Mouse (Mus musculus) adrenal gland, postnatal 25 days (tissue): ENCODE measurements at regions not wholly inside any gene's neighbourhood (a gene's known extent, or its start where the extent isn't known, plus 50 kb on each side); places are given as distances from the start of the nearest gene placed in this dataset.

Experiments
- DNase-seq: peaks from one replicate; pipeline ENCODE4 v3.0.0; 2021; ENCODE audit warnings: mixed read lengths

- no peak for DNase-seq
Measured at GRCm38 (mm10) chr13:72947374-72948165, 312.7 kb upstream of the Irx4 start.

DNA sequence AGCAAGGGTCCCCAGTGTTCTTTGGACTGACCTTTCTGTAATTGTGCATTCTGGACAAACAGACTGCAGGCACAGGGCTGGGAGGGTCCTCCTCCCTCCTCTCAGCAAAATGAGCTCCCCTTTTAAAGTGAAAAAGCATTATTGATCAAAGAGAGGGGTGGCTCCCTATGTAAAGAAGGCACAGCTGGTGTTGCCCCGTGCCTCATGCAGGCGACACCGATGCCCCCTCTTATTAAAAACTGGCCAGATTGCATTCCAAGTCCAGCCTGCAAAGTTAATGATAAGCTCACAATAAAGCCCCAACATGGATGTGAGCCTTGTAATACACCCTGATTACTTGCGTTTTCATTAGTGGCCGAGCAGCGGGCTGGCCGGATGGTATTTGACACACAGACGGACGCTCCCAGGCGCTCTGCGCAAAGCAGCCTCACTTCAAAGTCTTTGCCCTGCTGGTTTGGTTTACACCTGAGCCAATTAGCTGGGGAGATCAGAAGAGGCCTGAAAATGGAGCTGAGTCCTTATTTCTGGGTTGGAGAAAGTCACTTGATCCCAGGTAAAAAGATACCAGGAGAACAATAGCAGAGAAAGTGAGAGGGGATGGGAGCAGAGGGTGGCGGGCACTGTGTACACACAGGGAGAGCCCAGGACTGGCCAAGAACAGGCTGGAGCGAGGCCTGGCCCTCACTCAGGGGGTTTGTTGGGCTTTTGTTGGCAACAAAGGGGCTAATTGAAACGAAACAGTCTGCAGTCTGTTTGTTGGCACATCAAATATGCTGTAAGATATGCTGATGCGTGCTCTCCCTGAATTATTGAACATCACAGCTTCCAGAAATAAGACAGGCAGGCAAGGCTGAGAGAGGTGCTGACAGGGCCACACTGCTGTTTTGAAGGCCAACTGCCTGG is 301.4 kb upstream of the Irx4 start:
- no peak for DNase-seq

DNA sequence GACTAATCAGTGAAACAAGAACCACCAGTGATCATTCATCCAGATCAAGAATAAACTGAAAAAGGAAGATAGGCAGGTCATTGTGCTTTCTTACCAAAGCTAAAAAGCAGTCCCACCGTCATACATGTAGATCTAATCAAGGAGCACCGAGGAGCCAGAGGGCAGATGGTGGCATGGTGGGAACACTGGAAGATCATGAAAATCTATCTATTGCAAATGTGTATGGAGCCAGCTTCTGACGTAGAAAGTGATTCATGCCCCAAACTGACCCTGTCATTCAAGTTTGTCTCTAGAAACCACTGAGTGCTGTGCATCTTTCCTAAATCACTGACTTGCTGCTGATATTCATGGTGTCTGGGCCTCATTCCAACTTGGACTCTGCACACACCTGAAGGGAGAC is 299.0 kb upstream of the Irx4 start:
- no peak for DNase-seq

GRCm38 (mm10) chr13:72972165-72972564 is 288.1 kb upstream of the Irx4 start:
- DNase-seq, result no peak

- no peak for DNase-seq
Measured at GRCm38 (mm10) chr13:72972894-72973293, 287.4 kb upstream of the Irx4 start.

- no peak for DNase-seq
Measured at GRCm38 (mm10) chr13:72977213-72977612, 283.1 kb upstream of the Irx4 start.

DNA sequence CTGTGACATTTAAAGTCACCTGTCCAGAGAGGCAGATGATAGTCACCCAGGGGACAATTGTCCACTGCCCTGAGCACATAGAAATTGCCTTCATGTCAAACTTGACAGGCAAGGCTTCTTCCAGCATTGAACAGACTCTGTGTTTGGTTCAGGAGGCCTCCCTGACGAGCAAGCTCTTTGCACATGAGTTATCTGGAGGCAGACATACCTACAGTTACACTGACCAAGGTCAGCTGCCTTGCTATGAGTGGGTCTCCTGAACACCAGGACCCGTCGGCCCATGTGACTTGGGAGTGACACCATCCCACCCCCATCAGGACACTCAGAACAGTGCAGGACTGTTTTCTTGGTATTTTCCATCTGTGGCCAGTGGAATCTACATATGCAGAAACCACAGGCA is 282.3 kb upstream of the Irx4 start:
- no peak for DNase-seq

- DNase-seq, result no peak
Measured at GRCm38 (mm10) chr13:72978966-72979365, 281.3 kb upstream of the Irx4 start.

DNA sequence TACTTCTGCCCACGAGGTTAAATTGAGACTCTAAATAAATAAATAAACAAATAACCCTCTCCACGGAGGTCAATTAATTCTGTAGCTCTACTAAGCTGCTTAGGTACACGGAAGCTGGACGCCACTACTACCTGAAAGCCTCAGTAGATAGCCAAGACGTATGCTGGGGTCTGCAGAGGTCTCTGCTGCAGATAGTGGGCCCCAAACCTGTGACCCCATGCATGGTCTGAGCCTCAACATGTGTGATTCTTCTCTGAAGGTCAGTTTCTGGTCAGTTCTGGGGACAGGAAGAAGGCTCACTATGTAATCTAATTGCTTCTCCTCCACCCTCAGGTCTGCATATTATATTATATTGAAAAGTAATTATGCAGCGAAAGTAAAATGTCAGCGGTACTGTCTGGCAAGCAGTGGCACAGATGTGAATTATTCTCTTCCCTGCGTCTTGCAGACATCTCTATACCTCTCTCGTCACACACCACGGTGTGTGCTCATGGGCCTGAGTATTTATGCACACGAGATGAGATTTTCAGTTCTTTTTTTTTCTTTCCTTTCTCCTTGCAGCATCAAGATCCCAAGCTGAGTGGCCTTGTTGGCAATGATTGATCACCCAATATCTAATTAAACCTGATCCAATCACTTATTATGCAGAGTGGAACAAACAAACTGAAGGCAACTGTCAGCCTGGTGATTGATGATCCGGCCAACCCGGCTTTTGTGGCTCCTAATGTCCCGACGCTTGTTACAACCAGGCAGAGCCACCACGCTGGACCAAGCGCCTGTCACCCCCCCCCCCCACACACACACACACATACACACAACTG is 267.5 kb upstream of the Irx4 start:
- no peak for DNase-seq

DNA sequence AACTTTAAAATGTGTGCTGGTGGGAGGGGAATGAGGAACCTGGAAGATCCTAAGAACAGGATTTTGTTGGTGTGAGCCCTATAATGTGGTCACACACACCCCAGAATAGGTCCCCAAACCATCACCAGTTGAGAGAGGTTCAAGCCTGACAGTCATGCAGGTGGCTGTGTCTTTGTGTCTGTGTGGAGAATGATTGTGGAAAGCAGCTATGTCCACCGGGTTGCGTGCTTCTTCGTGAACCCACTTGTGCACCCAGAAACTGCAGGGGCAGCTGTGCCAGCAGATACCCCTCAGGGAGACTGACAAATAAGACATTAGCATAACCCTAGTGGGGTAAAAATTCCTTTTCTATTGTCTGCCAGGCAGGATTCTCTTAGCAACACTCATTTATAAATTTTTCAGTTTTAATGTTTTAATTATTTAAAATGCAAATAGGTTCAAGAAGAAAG is 266.8 kb upstream of the Irx4 start:
- no peak for DNase-seq

DNA sequence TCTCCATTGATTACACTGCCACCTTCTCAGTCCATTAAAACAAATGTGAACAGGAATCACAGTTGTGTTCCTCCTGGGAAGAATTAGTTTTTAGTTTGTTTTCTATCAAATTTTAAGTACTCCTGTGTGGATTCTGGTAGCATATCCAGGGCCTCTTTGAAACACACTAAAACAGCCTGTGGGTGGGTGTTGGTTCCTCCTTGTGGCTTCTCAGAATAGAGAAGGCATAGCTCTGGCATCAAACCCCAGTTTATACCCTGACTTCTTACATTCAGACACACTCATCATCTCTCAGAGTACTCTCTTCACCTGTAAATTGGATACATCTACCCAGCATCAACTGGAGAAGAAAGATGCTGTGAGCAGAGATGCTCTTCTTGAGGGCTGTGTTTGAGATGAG is 265.7 kb upstream of the Irx4 start:
- no peak for DNase-seq

GRCm38 (mm10) chr13:73008856-73009546 is 251.3 kb upstream of the Irx4 start:
- no peak for DNase-seq

- DNase-seq, result no peak
Measured at GRCm38 (mm10) chr13:73009547-73010475, 250.5 kb upstream of the Irx4 start.

- no peak for DNase-seq
Measured at GRCm38 (mm10) chr13:73019181-73019580, 241.1 kb upstream of the Irx4 start.

GRCm38 (mm10) chr13:73031217-73031616 is 229.1 kb upstream of the Irx4 start:
- no peak for DNase-seq

GRCm38 (mm10) chr13:73033055-73033454 is 227.2 kb upstream of the Irx4 start:
- peak; percentile 65 for DNase-seq

GRCm38 (mm10) chr13:73034065-73034831 is 226.0 kb upstream of the Irx4 start:
- DNase-seq, result no peak

DNA sequence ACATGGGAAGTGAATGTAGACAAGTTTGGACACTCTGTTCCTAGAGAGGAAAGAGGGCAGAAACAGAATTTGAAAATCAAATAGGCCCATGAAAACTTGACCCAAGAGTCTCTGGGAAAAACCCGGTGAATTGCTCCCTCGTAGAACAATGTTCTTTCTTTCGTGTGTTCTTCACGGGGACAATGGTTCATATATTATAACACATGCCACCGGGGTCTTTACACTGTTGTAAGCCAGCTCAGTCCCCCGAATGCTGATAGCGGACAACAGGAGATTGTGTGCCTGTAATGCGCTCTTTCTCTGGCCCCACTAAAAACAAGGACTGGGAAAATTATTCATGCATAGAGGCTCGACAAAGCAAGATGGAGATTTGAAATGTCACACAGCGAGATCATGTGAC is 225.4 kb upstream of the Irx4 start:
- DNase-seq, result no peak

- DNase-seq, result no peak
Measured at GRCm38 (mm10) chr13:73035336-73035940, 224.8 kb upstream of the Irx4 start.
